Mouse (Mus musculus) telencephalon, adult 2 months (tissue): ENCODE data around the gene Gm17545.
A peak's percentile ranks its signal among the peaks of the same experiment; 100 is the strongest.

Experiments
- DNase-seq: peaks from one replicate; pipeline ENCODE4 v3.0.0-alpha.2; 2011; ENCODE audit warnings: low read depth, low spot score

Gm17545 gene

DNA sequence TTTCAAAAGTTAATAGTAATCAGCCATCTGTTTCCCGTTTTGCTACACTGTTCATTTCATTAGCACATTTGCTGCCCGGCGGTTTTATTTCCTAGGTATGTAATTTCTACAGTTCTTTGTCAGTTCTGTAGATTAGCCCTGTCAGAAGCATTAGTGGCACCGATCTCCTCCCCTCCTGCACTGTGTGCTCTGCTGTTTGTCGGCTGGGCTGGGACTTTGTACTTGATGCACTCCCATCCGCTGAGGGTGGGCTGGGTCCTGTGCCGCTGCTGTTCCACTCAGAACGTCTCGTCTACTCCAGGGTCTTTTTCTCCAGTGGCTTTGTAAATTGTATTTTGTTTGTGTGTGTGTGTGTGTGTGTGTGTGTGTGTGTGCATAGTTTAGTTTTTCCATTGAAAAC, 34.9 kb downstream of the Gm17545 start:
- no peak for DNase-seq

DNA sequence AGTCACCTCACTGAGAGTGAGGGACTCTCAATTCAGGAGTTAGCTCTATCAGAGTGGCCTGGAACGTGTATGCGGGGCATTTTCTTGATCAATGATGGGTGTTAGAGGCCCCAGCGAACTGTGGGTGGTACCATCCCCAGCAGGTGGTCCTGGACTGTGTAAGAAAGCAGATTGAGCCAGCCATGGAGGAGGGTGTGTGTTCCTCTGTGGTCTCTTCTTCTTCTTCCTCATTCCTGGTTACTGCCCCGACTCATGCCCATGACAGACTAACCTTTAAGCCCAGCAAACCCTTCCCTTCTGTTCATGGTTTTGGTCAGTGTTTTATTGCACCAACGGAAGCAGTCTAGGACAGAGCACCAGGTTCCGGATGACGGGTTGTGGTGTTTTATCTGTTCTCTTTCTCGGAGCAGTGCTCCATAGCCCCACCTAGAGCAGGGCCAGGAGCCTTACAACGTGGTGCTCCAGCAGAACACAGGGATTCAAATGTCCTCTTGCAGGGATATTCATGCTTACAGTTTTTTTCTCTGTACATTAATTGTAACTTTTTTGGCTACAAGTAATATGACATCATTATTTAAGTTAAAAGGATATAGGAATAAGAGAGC, 40.2 kb downstream of the Gm17545 start:
- DNase-seq: no peak

DNA sequence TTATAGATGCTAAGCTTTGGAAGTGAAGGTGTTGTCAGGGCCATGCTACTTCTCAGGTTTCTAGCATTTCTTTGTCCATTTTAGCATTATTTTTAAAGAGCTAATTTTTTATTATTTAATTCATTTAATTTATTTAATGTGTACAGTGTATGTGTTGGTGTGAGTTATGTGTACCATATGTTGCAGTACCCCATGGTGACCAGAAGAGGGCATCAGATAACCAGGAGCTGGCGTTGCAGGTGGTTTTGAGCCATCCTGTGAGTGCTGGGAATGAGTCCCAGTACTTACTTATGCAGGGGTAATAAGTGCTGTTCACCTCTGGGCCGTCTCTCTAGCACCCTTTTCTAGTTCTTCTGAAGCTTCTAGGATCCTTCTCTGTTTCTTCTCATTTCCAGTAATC, 41.0 kb downstream of the Gm17545 start:
- DNase-seq: no peak

DNA sequence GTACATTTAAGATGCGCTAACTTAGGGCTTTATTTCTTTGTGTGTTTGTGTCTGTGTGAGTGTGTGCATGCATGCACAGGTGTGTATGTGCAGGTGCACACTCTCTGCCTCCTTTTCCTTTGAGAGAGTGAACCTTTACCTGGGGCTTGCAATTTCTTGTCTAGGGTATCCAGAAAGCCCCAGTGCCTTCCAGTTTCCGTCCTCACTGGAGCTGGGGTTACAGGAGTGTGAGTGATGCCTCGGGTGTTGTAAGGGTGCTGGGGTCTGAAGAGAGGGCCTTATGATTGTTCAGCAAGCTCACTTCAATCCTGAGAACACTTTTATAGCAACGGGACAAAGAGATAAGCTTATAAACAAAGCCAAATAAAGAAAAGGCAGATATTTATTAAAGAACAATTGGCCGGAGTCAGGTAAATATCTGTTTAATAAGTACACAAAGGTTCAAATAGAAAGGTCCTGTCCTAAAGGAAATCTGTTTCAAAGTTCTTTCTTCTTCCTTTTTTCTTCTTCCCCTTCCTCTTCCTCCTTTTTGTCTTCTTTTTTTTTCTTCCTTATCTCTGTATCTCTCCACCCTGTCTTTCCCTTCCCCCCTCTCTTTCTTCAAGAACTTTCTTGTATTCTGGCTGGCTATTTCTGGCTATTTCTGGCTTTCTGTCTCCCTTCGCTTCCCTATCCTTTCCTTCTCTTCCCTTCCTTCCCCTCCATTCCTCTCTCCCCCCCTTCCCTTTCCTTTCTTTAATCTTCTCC, 43.1 kb downstream of the Gm17545 start:
- DNase-seq: no peak

DNA sequence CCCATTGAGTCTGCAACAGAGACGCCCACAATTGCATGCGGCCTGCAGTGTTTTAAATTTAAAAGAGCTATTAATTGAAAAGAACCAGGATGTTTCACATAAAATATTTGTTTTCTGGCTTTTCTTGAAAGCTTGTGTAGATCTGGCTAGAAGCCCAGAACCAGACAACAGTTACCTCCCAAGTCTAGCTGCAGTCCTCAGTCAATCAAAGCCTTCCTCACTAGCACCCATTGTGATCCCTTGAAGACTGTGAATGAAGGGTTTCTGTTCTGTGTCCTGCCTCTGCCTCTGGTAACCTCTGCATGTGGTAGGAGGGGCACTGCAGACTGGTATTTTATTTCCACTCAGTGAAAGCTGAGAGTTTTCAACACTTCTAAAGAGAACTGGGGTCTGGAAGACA, 48.9 kb downstream of the Gm17545 start:
- DNase-seq: peak; percentile 16

DNA sequence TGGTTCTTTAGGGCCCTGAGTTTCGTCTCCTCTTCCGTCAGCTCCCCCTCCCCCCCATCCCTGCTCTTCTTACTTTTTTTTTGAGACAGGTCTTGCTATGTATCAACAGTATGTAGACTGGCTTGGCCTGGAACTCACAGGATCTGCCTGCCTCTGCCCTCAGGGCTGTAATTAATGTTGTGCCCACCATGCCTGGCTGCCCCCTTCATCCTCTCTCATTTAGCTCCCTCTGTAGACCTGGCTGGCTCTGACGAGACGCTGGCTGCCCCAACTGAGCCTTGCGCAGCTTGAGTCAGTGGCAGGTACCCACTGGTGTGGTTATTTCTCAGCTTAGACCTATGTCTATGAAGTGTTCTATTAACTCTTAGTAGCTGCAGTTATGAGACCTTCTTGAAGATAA, 49.5 kb downstream of the Gm17545 start:
- DNase-seq: no peak

DNA sequence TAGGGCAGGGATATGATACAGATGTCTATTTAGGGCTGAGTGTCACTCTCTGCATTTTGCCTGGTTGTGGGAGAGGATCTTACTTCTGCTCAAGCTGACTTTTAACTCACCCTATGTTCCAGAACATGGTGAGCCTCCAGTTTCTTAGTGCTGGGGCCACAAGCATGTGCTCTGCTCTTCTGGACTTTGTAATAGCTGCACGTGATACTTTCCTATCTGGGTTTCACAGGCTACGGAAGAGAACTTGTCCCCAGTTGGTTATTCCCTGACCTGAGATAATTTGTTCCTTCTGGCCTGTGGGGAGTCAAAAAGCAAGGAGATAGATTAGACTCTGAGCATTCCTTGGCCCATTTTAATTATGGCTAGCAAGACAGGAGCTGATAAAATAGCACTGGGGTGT, 51.5 kb downstream of the Gm17545 start:
- no peak for DNase-seq
